Mouse (Mus musculus): ENCODE results near the gene Rnf114.

DNA sequence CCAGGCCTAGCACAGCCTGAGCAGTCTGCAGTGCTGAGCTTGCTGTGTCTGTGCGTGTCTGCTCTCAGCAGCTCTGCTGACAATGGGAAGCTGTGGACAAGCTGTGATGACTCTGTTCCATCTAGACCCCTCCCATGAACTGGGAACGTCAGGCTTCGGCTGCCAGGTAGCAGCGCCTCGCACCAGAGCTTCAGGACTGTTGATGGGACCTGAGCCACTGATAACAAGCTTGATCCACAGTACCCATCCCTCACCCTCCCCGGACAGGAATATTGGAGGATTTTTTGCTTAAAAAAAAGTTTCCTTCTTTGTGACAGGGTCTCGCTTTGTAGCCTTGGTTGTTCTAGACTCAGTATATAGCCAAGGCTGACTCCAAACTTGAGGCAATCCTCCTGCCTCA is 45.2 kb upstream of the Rnf114 start:
- no peak for TF ChIP-seq CTCF (IDR thresholded peaks at IDR 0.05; ENCODE audit: low read depth)
- TF ChIP-seq EP300 (IDR thresholded peaks at IDR 0.05; ENCODE audit: low read depth) = no peak
